Mouse (Mus musculus): ENCODE results near the gene Xlr5c. TPM values are rescaled to one million over a fixed set of nuclear protein-coding genes. Genes with fewer than 3 reads are reported as not detected.
"Not testable (repeated sequence)": the region's sequence is repeated elsewhere in the genome, so short reads cannot be mapped to it uniquely, and the experiment has no call there.

The Xlr5c gene
- total RNA-seq, 1 experiment = 7.1 TPM

GRCm38 (mm10) chrX:73242821-73243325 is 49.9 kb downstream of the Xlr5c start, which contains the start of gene Xlr4c:
TSS of gene Xlr4c (minus strand) at chrX:73243130.
- DNase-seq (ENCODE audit: low read depth, low spot score); H3K4me3 ChIP-seq (ENCODE audit: insufficient read depth in 1 of 2, low read depth in 1 of 2, low read length in 2 of 2, poor library complexity in 1 of 2, severe bottlenecking in 1 of 2); H3K4me1 ChIP-seq (ENCODE audit: control insufficient read depth in 2 of 2, insufficient read depth in 2 of 2, low read length in 2 of 2, poor library complexity in 1 of 2); H3K9ac ChIP-seq (ENCODE audit: insufficient read depth, low read depth, low read length, poor library complexity, severe bottlenecking); H3K36me3 ChIP-seq (ENCODE audit: control insufficient read depth, insufficient read depth, low read length, poor library complexity, severe bottlenecking); H3K9me3 ChIP-seq (ENCODE audit: control insufficient read depth, insufficient read depth, low read depth, low read length); H3K27ac ChIP-seq (ENCODE audit: insufficient read depth, low read depth, low read length, poor library complexity, severe bottlenecking); in situ Hi-C loops (cut with MboI; ENCODE audit: low sequenced_read_pairs in 2 of 2, unreplicated experiment in 2 of 2): not testable (repeated sequence)

Other genes with a start within 250 kb of the Xlr5c start
- gene Pnma3, start 228.2 kb downstream of the Xlr5c start, total RNA-seq (2012; rRNA removed) = 0.16 and 0.18 TPM in 2 replicates
- 1.2 and 7.9 TPM in 2 replicates for gene Xlr4a, start 210.5 kb downstream of the Xlr5c start, total RNA-seq (2012; rRNA removed)
- 9.6 and 28.8 TPM in 2 replicates for gene Xlr3a, start 195.9 kb downstream of the Xlr5c start, total RNA-seq (2012; rRNA removed)
- gene Gm14685, start 175.9 kb downstream of the Xlr5c start, total RNA-seq (2012; rRNA removed) = 0.32 and 1.7 TPM in 2 replicates
- 0.37 and 3.9 TPM in 2 replicates for gene Xlr5b, start 144.2 kb downstream of the Xlr5c start, total RNA-seq (2012; rRNA removed)
- gene DXBay18, start 143.5 kb downstream of the Xlr5c start, total RNA-seq (2012; rRNA removed) = 0.21 and 0.58 TPM in 2 replicates
- not detected in 2 replicates for gene Spin2d, start 116.0 kb downstream of the Xlr5c start, total RNA-seq (2012; rRNA removed)
- 4.0 and 16.6 TPM in 2 replicates for gene Xlr3b, start 100.8 kb downstream of the Xlr5c start, total RNA-seq (2012; rRNA removed)
- gene Xlr4b, start 78.6 kb downstream of the Xlr5c start, total RNA-seq (2012; rRNA removed) = 0.58 and 6.6 TPM in 2 replicates
- gene F8a, start 64.7 kb downstream of the Xlr5c start, total RNA-seq (2012; rRNA removed) = 1.9 and 2.6 TPM in 2 replicates
- gene Xlr4c, start 49.8 kb downstream of the Xlr5c start, total RNA-seq (2012; rRNA removed) = 0.90 and 7.6 TPM in 2 replicates
- gene Xlr3c, start 27.6 kb downstream of the Xlr5c start, total RNA-seq (2012; rRNA removed) = 1.4 and 8.9 TPM in 2 replicates
- gene Xlr5a, start within 50 bp of the Xlr5c start, total RNA-seq (2012; rRNA removed) = 0.42 and 7.0 TPM in 2 replicates
- not detected in 2 replicates for gene Gm45015, start 43.9 kb upstream of the Xlr5c start, total RNA-seq (2012; rRNA removed)
- gene Zfp275, start 49.6 kb upstream of the Xlr5c start, total RNA-seq (2012; rRNA removed) = 12.4 and 12.6 TPM in 2 replicates
- 6.2 and 15.6 TPM in 2 replicates for gene Gm18336, start 105.8 kb upstream of the Xlr5c start, total RNA-seq (2012; rRNA removed)
- 0.04 and 0.05 TPM in 2 replicates for gene Zfp92, start 118.1 kb upstream of the Xlr5c start, total RNA-seq (2012; rRNA removed)
- 0.27 and 0.37 TPM in 2 replicates for gene Trex2, start 142.4 kb upstream of the Xlr5c start, total RNA-seq (2012; rRNA removed)
- 29.4 and 31.1 TPM in 2 replicates for gene Haus7, start 166.1 kb upstream of the Xlr5c start, total RNA-seq (2012; rRNA removed)
- gene Bgn, start 190.6 kb upstream of the Xlr5c start, total RNA-seq (2012; rRNA removed) = 3.5 and 12.0 TPM in 2 replicates
- gene Atp2b3, start 210.1 kb upstream of the Xlr5c start, total RNA-seq (2012; rRNA removed) = 0.04 and 0.26 TPM in 2 replicates

All from ES-E14 (cell line).